Mouse (Mus musculus): ENCODE measurements around the gene Ddost. TPM values are rescaled to one million over a fixed set of nuclear protein-coding genes. Genes with fewer than 3 reads are reported as not detected.

Ddost gene
- polyA plus RNA-seq, 1 experiment from 2014 or later: 364 TPM

DNA sequence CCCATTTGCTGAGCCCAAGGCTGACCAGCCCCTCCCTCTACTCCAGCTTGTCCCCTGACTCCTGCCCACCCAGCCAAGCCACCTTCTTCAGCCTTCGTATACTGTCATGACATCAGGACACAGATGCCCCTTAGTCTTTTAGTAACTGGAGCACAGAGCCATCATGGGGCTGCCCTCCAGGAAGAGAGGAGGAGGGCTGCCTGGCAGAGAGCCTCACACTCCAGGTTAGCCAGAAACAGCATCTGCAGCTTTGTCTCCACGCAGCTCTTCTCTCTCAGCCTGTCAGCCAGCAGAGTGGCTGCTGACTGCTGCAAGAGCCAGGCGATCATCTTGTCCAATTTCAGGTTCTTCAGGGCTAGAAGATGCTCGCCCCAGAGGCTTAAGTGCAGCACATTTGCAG, 9.3 kb downstream of the Ddost start:
- H3K9me3 ChIP-seq: no peaks in the 10 kb centered on the region; the same call in 1 of the 2 replicates
- no peak for ATAC-seq (ENCODE audit: low FRiP score, low read depth)
- no peak overlapping the region for H3K27ac ChIP-seq
- no peak overlapping the region for H3K4me2 ChIP-seq (replicated peaks)
- H3K4me3 ChIP-seq: no peak overlapping the region
- no peak overlapping the region for H3K9ac ChIP-seq
- no peaks in the 10 kb centered on the region for H3K27me3 ChIP-seq
- 96% methylated on average over 4 of the region's 4 CpGs for WGBS
- peaks cover 89% of the 10 kb centered on the region for H3K36me3 ChIP-seq
- no peaks in the 10 kb centered on the region for H3K4me1 ChIP-seq

DNA sequence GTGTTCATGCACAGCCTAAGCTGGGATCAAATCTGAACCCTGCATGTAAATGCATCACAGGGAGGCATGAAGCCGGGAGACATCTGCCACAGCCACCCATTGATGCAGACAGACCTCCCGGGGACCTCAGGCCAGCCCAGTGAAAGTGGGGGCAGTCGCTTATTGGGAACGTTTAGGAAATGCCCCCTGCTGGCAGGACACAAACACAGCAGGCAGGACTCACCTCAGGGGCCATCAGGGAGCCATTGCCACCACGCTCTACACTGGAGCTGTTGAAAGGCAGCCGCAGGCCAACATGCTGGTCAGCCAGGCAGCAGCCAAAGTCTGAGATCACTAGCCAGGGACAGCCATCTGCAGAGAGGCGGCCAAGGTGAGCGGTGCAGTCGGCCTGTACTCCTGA, 11.3 kb downstream of the Ddost start:
- H3K36me3 ChIP-seq: peaks cover 79% of the 10 kb centered on the region
- no peak overlapping the region for H3K9ac ChIP-seq
- no peak overlapping the region for H3K27ac ChIP-seq
- WGBS: 72% methylated on average over 9 of the region's 9 CpGs
- H3K4me3 ChIP-seq: no peak overlapping the region
- no peak for ATAC-seq (ENCODE audit: low FRiP score, low read depth)
- H3K27me3 ChIP-seq: no peaks in the 10 kb centered on the region
- H3K4me1 ChIP-seq: no peaks in the 10 kb centered on the region
- H3K4me2 ChIP-seq (replicated peaks): no peak overlapping the region
- no peaks in the 10 kb centered on the region; the same call in 1 of the 2 replicates for H3K9me3 ChIP-seq

DNA sequence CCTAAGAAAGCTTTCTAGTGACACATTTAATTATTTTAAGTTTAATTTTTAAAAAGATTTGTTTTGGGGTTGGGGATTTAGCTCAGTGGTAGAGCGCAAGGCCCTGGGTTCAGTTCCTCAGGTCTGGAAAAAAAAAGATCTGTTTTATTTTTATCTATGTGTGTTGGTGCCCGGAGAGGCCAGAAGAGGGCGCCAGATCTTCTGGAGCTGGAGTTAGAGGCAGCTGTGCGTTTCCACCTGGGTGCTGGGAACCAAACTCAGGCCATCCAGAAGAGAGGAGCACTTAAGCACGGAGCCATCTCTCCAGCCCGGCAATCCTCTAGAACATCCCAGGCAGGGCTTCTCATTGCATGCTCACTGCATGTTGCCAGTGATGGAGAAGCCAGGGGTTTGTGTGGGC, 11.8 kb downstream of the Ddost start:
- no peaks in the 10 kb centered on the region for H3K4me1 ChIP-seq
- H3K9me3 ChIP-seq: no peaks in the 10 kb centered on the region; the same call in 1 of the 2 replicates
- no peak overlapping the region for H3K4me2 ChIP-seq (replicated peaks)
- H3K9ac ChIP-seq: no peak overlapping the region
- 92% methylated on average over 6 of the region's 6 CpGs for WGBS
- no peak overlapping the region for H3K27ac ChIP-seq
- H3K36me3 ChIP-seq: peaks cover 74% of the 10 kb centered on the region
- H3K4me3 ChIP-seq: no peak overlapping the region
- no peaks in the 10 kb centered on the region for H3K27me3 ChIP-seq
- no peak for ATAC-seq (ENCODE audit: low FRiP score, low read depth)

DNA sequence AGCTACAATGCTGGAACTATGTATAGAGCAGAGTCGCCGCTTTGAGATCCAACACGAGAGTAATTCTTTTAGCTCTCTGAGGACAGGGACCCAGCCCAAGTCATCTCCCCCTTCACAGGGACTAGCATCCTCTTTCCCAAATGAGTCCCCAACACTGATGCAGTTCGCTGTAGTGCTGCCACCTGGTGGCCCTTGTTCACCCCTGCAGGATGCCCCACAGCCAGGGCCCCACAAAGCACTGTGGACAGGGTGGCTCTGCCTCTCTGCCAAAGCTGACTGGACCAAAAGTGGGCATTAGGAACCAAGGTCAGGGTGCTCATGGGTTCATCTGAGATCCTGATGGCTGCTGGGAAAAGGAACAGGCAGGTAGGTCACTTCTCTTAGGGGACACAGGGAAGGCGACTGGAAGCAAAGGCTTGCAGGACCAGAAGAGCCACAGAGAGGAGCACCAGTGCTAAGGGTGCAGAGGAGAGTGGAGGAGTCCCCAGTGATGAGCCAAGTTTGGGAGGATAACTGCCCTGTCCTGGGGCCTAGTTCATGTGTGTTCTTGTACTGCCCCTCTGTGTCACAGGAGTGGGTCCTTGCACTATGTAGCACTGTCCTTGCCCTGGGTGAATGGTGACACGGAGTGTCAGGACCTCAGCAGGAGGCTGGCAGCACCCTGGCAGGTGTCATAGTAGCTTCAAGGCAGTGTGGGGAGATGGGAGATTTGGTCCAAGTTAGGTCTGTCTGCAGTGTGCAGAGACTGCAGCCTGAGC, 14.2 kb downstream of the Ddost start:
- H3K4me1 ChIP-seq: no peaks in the 10 kb centered on the region
- H3K9me3 ChIP-seq: no peaks in the 10 kb centered on the region; the same call in 1 of the 2 replicates
- H3K36me3 ChIP-seq: peaks cover 51% of the 10 kb centered on the region
- no peak overlapping the region for H3K4me2 ChIP-seq (replicated peaks)
- H3K27me3 ChIP-seq: no peaks in the 10 kb centered on the region
- WGBS: 59% methylated on average over 6 of the region's 6 CpGs
- no peak overlapping the region for H3K27ac ChIP-seq
- no peak; the same call in 1 of the 2 replicates for ATAC-seq (ENCODE audit: low FRiP score, low read depth)
- no peak overlapping the region for H3K4me3 ChIP-seq
- no peak overlapping the region for H3K9ac ChIP-seq

DNA sequence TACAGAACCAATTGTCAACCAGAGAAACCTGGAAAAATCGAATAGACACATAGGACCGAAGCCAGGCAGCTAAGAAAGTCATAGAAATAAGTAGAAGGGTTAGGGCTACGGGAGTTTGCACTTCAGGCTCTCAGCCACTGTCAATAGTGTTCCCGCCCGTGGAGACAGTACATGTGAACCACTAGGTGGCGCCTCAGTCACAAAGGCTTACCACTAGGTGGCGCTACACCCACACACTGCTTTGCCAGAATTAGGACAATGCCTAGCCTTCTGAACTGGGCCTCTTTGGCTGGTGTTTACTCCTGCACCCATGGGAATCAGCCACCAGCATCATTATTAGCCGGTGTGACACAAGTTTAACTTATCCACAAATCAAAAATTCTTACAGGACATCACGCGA, 15.0 kb downstream of the Ddost start:
- ATAC-seq (ENCODE audit: low FRiP score, low read depth): peak; percentile 44; the same call in 1 of the 2 replicates

DNA sequence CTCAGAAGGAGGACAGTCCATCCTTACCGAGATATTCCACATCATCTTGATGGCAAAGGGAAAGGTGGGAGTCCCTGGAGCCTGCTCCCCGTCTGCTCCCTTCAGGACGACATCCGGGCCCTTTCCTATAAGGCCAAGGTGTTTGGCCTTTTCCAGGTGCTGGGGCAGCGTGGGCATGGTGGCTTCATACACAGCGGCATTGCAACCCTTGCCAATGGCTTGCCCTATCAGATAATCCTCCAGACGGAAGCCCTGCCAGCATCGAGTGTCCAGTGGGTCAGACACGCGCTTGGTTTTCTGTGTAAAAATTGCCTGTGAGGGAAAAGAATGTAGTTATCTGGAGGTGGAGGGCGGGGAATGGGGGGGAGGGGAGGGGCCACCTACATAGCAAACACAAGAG, 16.2 kb downstream of the Ddost start:
- H3K4me1 ChIP-seq: 0 out of 2 replicates have a peak, but pooled peaks cover 3% of the 10 kb centered on the region
- H3K27me3 ChIP-seq: no peaks in the 10 kb centered on the region
- 82% methylated on average over 11 of the region's 11 CpGs for WGBS
- no peak for ATAC-seq (ENCODE audit: low FRiP score, low read depth)
- no peak overlapping the region for H3K9ac ChIP-seq
- H3K4me3 ChIP-seq: no peak overlapping the region
- H3K27ac ChIP-seq: no peak overlapping the region
- H3K4me2 ChIP-seq (replicated peaks): no peak overlapping the region
- H3K36me3 ChIP-seq: peaks cover 31% of the 10 kb centered on the region
- no peaks in the 10 kb centered on the region; the same call in 1 of the 2 replicates for H3K9me3 ChIP-seq

More for the DNA sequence above, 15.0 kb downstream of the Ddost start:
- Histone ChIP-seq H3K27me3 (no peaks in the 10 kb centered on the region), H3K4me2 (replicated peaks) (no peak overlapping the region), H3K9ac (no peak overlapping the region), H3K4me3 (no peak overlapping the region), H3K9me3 (no peaks in the 10 kb centered on the region; the same call in 1 of the 2 replicates), H3K36me3 (peaks cover 43% of the 10 kb centered on the region), H3K27ac (no peak overlapping the region), H3K4me1 (0 out of 2 replicates have a peak, but pooled peaks cover 3% of the 10 kb centered on the region)
- 37% methylated on average over 10 of the region's 10 CpGs for WGBS

DNA sequence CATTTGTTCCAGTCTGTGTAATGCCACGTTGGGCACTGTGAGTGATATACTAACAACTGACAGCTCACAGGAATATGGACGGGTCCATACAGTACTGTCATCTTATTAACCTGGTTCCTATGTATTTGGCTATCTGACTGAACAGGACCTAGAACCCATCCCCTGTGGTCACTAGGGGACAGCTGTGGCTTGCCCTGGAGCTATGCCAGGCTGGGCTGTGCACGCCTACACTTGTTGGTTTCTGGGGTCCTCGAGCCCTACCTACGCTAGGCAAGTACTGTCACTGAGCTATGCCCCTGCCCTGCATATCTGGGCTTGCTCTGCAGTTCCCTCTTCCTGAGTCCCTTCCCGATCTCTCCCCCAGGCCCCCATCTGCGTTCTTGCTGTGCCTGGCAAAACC, 17.0 kb downstream of the Ddost start:
- H3K9me3 ChIP-seq: no peaks in the 10 kb centered on the region; the same call in 1 of the 2 replicates
- 77% methylated on average over 7 of the region's 7 CpGs for WGBS

DNA sequence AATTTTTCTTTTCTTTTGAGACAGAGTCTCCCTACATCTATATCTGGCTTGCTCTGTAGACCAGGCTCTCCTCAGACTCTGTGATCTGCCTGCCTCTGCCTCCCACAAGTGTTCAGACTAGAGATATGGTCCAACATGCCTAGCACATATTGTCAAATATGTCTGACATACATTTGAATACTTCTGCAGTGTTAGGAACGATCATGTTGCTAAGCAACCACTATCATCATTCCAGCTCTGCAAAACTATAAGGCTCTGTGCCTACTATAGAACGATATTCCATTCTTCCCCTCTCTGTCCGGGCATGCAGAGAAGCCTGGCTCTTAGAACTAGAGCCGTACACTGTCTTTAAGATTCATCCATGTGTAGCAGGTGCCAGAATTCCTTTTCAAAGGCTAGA, 18.2 kb downstream of the Ddost start:
- no peak overlapping the region for H3K4me2 ChIP-seq (replicated peaks)
- H3K4me3 ChIP-seq: no peak overlapping the region
- H3K4me1 ChIP-seq: peaks cover 7% of the 10 kb centered on the region; the same call in 1 of the 2 replicates
- 81% methylated on average over 4 of the region's 4 CpGs for WGBS
- no peak overlapping the region for H3K27ac ChIP-seq
- ATAC-seq (ENCODE audit: low FRiP score, low read depth): no peak
- no peaks in the 10 kb centered on the region for H3K9me3 ChIP-seq
- H3K36me3 ChIP-seq: peaks cover 12% of the 10 kb centered on the region
- H3K27me3 ChIP-seq: no peaks in the 10 kb centered on the region
- no peak overlapping the region for H3K9ac ChIP-seq

More for the DNA sequence above, 17.0 kb downstream of the Ddost start:
- Histone ChIP-seq H3K4me1 (peaks cover 6% of the 10 kb centered on the region; the same call in 1 of the 2 replicates), H3K4me2 (replicated peaks) (no peak overlapping the region), H3K4me3 (no peak overlapping the region), H3K36me3 (peaks cover 24% of the 10 kb centered on the region), H3K9ac (no peak overlapping the region), H3K27me3 (no peaks in the 10 kb centered on the region), H3K27ac (no peak overlapping the region)
- no peak for ATAC-seq (ENCODE audit: low FRiP score, low read depth)

DNA sequence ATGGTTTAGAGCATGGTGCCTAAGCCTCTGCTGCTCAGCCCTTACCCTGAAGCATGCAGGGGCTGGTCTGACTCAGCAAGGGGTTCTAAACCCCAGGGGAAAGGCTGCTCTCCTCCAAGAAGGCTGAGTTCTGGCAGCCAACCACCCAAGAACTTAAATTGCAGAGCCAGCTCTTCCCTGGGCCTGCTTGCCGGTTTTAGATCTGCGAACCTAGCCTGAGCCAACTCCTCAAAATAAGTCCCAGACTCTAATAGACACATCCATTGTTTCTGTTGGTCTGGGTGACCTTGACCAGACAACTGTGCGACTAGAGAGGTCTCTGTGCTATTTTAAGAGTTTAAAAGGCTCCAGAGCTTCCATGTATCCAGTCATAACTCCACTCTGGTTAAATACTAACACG, 19.2 kb downstream of the Ddost start:
- Histone ChIP-seq H3K27me3 (no peaks in the 10 kb centered on the region), H3K4me3 (no peak overlapping the region), H3K4me2 (replicated peaks) (no peak overlapping the region), H3K4me1 (peaks cover 7% of the 10 kb centered on the region; the same call in 1 of the 2 replicates), H3K9me3 (peaks cover 5% of the 10 kb centered on the region; the same call in 1 of the 2 replicates), H3K27ac (no peak overlapping the region), H3K36me3 (peaks cover 9% of the 10 kb centered on the region), H3K9ac (no peak overlapping the region)
- 75% methylated on average over 4 of the region's 4 CpGs for WGBS
- ATAC-seq (ENCODE audit: low FRiP score, low read depth): no peak

- H3K9me3 ChIP-seq: peaks cover 5% of the 10 kb centered on the region; the same call in 1 of the 2 replicates
- peaks cover 7% of the 10 kb centered on the region; the same call in 1 of the 2 replicates for H3K4me1 ChIP-seq
- H3K27ac ChIP-seq: no peak overlapping the region
- WGBS: 87% methylated on average over 3 of the region's 3 CpGs
- H3K4me2 ChIP-seq (replicated peaks): no peak overlapping the region
- no peak overlapping the region for H3K4me3 ChIP-seq
- ATAC-seq (ENCODE audit: low FRiP score, low read depth): no peak
- peaks cover 9% of the 10 kb centered on the region for H3K36me3 ChIP-seq
- no peak overlapping the region for H3K9ac ChIP-seq
- no peaks in the 10 kb centered on the region for H3K27me3 ChIP-seq
Measured at GRCm38 (mm10) chr4:138324451-138324850, 19.9 kb downstream of the Ddost start.

GRCm38 (mm10) chr4:138325466-138326076, 21.0 kb downstream of the Ddost start:
- peaks cover 7% of the 10 kb centered on the region; the same call in 1 of the 2 replicates for H3K4me1 ChIP-seq
- WGBS: 2% methylated on average over 33 of the region's 45 CpGs

DNA sequence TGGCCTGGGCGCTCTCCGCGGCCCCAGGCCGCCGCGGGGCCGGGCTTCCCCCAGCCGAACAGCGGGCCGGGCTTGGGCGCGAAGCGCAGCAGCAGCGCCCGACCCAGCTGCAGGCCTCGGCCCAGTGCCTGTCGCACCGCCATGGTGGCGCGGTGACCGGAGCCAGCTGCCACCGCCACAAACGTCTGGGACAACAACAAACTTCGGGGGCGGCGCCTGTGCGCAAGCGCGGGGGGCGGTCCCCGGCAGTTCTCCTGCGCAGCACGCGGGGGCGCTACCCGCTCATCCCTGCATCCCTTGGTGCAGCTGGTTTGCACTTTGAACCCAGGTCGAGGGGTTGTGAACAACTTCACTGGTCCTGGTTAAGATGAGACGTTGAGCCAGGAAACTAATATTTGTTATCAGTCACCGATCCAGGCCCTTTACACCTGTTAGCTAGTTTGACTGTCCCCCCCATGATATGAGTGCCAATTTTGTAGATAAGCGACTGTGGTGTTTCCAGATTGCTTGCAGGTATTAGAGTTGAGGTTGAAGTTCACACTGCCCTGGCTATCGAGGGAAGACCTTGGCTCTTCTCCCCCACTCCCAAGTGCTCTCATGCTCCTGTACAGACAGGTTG, 21.7 kb downstream of the Ddost start, which contains the start of gene Pink1:
Gene Pink1, minus strand, starts transcription at position 231 of the 619 bp plus-strand sequence.
- Histone ChIP-seq H3K9ac (peak within 1 kb of the TSS; percentile 95), H3K27me3 (peaks cover 5% of the 10 kb centered on the region), H3K4me3 (peak within 1 kb of the TSS; percentile 95), H3K4me1 (peaks cover 7% of the 10 kb centered on the region; the same call in 1 of the 2 replicates), H3K9me3 (peaks cover 5% of the 10 kb centered on the region; the same call in 1 of the 2 replicates), H3K27ac (peak within 1 kb of the TSS; percentile 96), H3K36me3 (no peaks in the 10 kb centered on the region), H3K4me2 (replicated peaks) (peak within 1 kb of the TSS; percentile 66)
- WGBS: 3% methylated on average over 41 of the region's 41 CpGs
- ATAC-seq (ENCODE audit: low FRiP score, low read depth): peak; percentile 71

More at GRCm38 (mm10) chr4:138325466-138326076, 21.0 kb downstream of the Ddost start:
- Histone ChIP-seq H3K36me3 (peaks cover 3% of the 10 kb centered on the region), H3K4me3 (peak overlapping the region; percentile 95), H3K9ac (peak overlapping the region; percentile 95), H3K27ac (peak overlapping the region; percentile 96), H3K9me3 (peaks cover 5% of the 10 kb centered on the region; the same call in 1 of the 2 replicates), H3K27me3 (no peaks in the 10 kb centered on the region), H3K4me2 (replicated peaks) (peak overlapping the region; percentile 66)
- peak; percentile 87 for ATAC-seq (ENCODE audit: low FRiP score, low read depth)

All from limb, embryonic 13.5 days (tissue).